8 mouse cellular contexts compared by ENCODE assay signal in the genomic region with DNA sequence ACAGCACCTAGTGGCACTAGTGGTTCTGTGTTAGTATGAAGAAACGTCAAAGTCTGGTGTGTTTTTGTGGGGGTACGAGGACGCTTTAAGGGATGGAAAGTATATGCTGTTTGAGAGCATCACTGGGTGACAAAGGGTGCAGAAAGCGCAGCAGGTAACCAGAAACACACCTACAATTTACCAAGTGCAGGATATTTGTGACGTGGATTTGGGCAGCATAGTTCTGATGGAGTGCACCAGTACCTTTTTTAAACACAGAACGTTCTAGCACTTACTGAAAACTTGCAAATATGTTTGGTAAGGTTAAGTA. TPM values are rescaled to one million over a fixed set of nuclear protein-coding genes. Genes with fewer than 3 reads are reported as not detected.
DNase-seq lines count a peak whose midpoint lies in the region; ATAC-seq and TF ChIP-seq lines count a peak whose summit lies in the region.

No protein-coding gene starts in this region.

- H3K36me3 ChIP-seq in heart, embryonic 13.5 days: no peaks in the 10 kb centered on the region
- H3K36me3 ChIP-seq in ES-E14 (ENCODE audit: control insufficient read depth, insufficient read depth, low read length, poor library complexity, severe bottlenecking): no peaks in the 10 kb centered on the region
- H3K36me3 ChIP-seq in hindbrain, embryonic 10.5 days: no peaks in the 10 kb centered on the region
- no peaks in the 10 kb centered on the region for H3K36me3 ChIP-seq in macrophage (ENCODE audit: inconsistent target)

- H3K4me2 ChIP-seq in heart, embryonic 13.5 days: peak overlapping the region; percentile 93

- in situ Hi-C loops in ES-E14 (cut with MboI; ENCODE audit: low sequenced_read_pairs in 2 of 2, unreplicated experiment in 2 of 2): no loop called here

- no peak for ATAC-seq in heart, embryonic 13.5 days (ENCODE audit: extremely low read depth, insufficient number of reproducible peaks, low FRiP score, low TSS enrichment)
- no peak for ATAC-seq in erythroid progenitor cell, adult 5-6 weeks (replicated peaks; ENCODE audit: low FRiP score, poor library complexity, severe bottlenecking)

- peaks cover 53% of the 10 kb centered on the region for H3K79me2 ChIP-seq in macrophage (ENCODE audit: inconsistent target)

- peak overlapping the region; percentile 94 for H3K27ac ChIP-seq in heart, embryonic 13.5 days (replicated peaks)
- no peak overlapping the region for H3K27ac ChIP-seq in ES-E14 (ENCODE audit: insufficient read depth, low read depth, low read length, poor library complexity, severe bottlenecking)
- peak overlapping the region; percentile 95 for H3K27ac ChIP-seq in hindbrain, embryonic 10.5 days
- H3K27ac ChIP-seq in macrophage: peak overlapping the region; percentile 62

- peak overlapping the region; percentile 96 for H3K9ac ChIP-seq in heart, embryonic 13.5 days
- peak overlapping the region; percentile 82 for H3K9ac ChIP-seq in ES-E14 (ENCODE audit: insufficient read depth, low read depth, low read length, poor library complexity, severe bottlenecking)

- 2% methylated on average over 6 of the region's 6 CpGs for WGBS in heart, embryonic 13.5 days
- WGBS in hindbrain, embryonic 10.5 days: 2% methylated on average over 6 of the region's 6 CpGs
- WGBS in macrophage (ENCODE audit: missing documents): 1% methylated on average over 6 of the region's 6 CpGs

- no peaks in the 10 kb centered on the region for H3K27me3 ChIP-seq in heart, embryonic 13.5 days (replicated peaks)
- peaks cover 4% of the 10 kb centered on the region; the same call in 1 of the 2 replicates for H3K27me3 ChIP-seq in hindbrain, embryonic 10.5 days (ENCODE audit: insufficient read depth, poor library complexity, severe bottlenecking)

- H3K4me1 ChIP-seq in heart, embryonic 13.5 days: peaks cover 35% of the 10 kb centered on the region
- 0 out of 4 replicates have a peak, but pooled peaks cover 0 to 1% of the 10 kb centered on the region in 2 experiments for H3K4me1 ChIP-seq in ES-E14 (ENCODE audit: control insufficient read depth in 2 of 2, insufficient read depth in 2 of 2, low read length in 2 of 2, poor library complexity in 1 of 2)
- H3K4me1 ChIP-seq in hindbrain, embryonic 10.5 days (replicated peaks): peaks cover 40% of the 10 kb centered on the region

- no peaks in the 10 kb centered on the region for H3K9me3 ChIP-seq in heart, embryonic 13.5 days
- no peaks in the 10 kb centered on the region for H3K9me3 ChIP-seq in ES-E14 (ENCODE audit: control insufficient read depth, insufficient read depth, low read depth, low read length)
- H3K9me3 ChIP-seq in hindbrain, embryonic 10.5 days: no peaks in the 10 kb centered on the region

- H3K4me3 ChIP-seq in heart, embryonic 13.5 days: peak overlapping the region; percentile 89
- H3K4me3 ChIP-seq in ES-E14 (ENCODE audit: insufficient read depth in 1 of 2, low read depth in 1 of 2, low read length in 2 of 2, poor library complexity in 1 of 2, severe bottlenecking in 1 of 2) (peak overlapping the region; percentile 94 to 95), macrophage (ENCODE audit: inconsistent target) (peak overlapping the region; percentile 90)
- peak overlapping the region; percentile 87 for H3K4me3 ChIP-seq in hindbrain, embryonic 10.5 days

- no peak for DNase-seq in heart, postnatal 4 days
- no peak for DNase-seq in ES-E14 (ENCODE audit: low read depth, low spot score)
- DNase-seq in hindbrain, embryonic 10.5 days (ENCODE audit: low spot score): no peak
- DNase-seq in cerebellum, adult 11-12 months: no peak
- DNase-seq in cerebellum, postnatal 14 days: no peak

TF ChIP-seq in ES-E14, 5 proteins besides CTCF, POLR2A, EP300 and RAD21:
- TF ChIP-seq MAFK (IDR thresholded peaks at IDR 0.05; ENCODE audit: insufficient read depth, low read depth, low read length) (no peak), CHD2 (IDR thresholded peaks at IDR 0.05; ENCODE audit: low read depth, low read length) (no peak), ZC3H11A (IDR thresholded peaks at IDR 0.05; ENCODE audit: borderline replicate concordance, low read depth, low read length) (no peak), ZNF384 (IDR thresholded peaks at IDR 0.05; ENCODE audit: low read depth, low read length) (no peak), HCFC1 (IDR thresholded peaks at IDR 0.05; ENCODE audit: borderline replicate concordance, insufficient read depth, low read length) (no peak)

RNA-seq across cellular contexts. Expression of a gene that starts 1.1 kb away (rescaled TPM):
- 12.0 and 12.2 TPM in 2 replicates for polyA plus RNA-seq in heart, embryonic 13.5 days (2015; fragmentation: Nextera tagmentation; extraction: Ambion mirVana)
- total RNA-seq in heart, postnatal 4 days (2021): 10 to 100 TPM; 27.6 to 27.9 TPM
- 22.0 and 25.5 TPM in 2 replicates for total RNA-seq in ES-E14 (2012; rRNA removed)
- polyA plus RNA-seq in hindbrain, embryonic 10.5 days (2016; fragmentation: Nextera tagmentation; extraction: Ambion mirVana): 13.9 and 14.7 TPM in 2 replicates
- total RNA-seq in macrophage (2018; cell fraction: chromatin; rRNA removed): 10 to 100 TPM in 19 of 26 experiments, 1 to 10 TPM in 7; 7.3 to 43.4 (median 11.6) TPM
- total RNA-seq in macrophage (2018; cell fraction: cytosol; rRNA removed): 10 to 100 TPM; 14.3 to 39.1 (median 20.1) TPM
- total RNA-seq in macrophage (2018; cell fraction: nucleus; rRNA removed): 10 to 100 TPM; 14.2 to 48.9 (median 25.5) TPM
- 13.9 to 15.3 TPM (median 15.2 TPM) in 3 replicates for polyA plus RNA-seq in macrophage (2018)
- total RNA-seq in erythroid progenitor cell, adult 5-6 weeks (2015; ENCODE audit: low replicate concordance): 5.0 and 8.0 TPM in 2 replicates
- total RNA-seq in erythroid progenitor cell, adult 5-6 weeks (2017; ENCODE audit: low replicate concordance): 5.0 and 5.4 TPM in 2 replicates
